Mouse (Mus musculus): ENCODE results near the gene Gm21858. TPM values are rescaled to one million over a fixed set of nuclear protein-coding genes. Genes with fewer than 3 reads are reported as not detected.
"Not testable (repeated sequence)": the region's sequence is repeated elsewhere in the genome, so short reads cannot be mapped to it uniquely, and the experiment has no call there.

Gene Gm21858
- total RNA-seq (2021) (not detected), polyA plus RNA-seq (2012; rRNA removed) (not detected in 2 replicates)
- long read RNA-seq: 0 reads

DNA sequence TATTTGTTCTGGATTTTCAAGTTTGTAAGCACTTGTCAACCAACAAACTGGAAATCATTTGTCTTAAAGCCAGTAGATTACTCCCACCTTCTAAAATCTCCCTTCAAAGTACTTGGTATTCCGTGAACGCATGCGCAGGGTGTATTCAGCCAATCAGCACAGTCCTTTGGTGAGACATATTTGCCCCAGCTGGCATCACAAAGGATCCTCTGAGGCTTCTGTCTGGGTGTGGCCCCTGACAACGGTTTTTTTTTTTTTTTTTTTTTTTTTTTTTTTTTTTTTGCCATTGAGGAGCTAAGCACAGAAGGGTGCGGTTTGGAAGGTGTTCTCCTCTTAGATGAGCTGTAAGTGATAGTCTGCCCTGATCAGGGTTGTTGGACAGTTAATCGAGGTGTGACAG lies at the start of gene Gm21858:
Gene Gm21858, plus strand, starts transcription at position 301 of the 400 bp plus-strand sequence.
- not testable (repeated sequence) for DNase-seq
